Mouse (Mus musculus): ENCODE measurements around the gene Grk3. TPM values are rescaled to one million over a fixed set of nuclear protein-coding genes. Genes with fewer than 3 reads are reported as not detected.
A peak's percentile ranks its signal among the peaks of the same experiment; 100 is the strongest.

Gene Grk3
- polyA plus RNA-seq (2014; fragmentation: Nextera tagmentation; extraction: Ambion mirVana) = 18.5 and 21.2 TPM in 2 replicates

GRCm38 (mm10) chr5:113015236-113016061, at the start of gene Grk3:
Gene Grk3, minus strand, starts transcription at chr5:113015791.
- peak; percentile 72 for DNase-seq (ENCODE audit: low spot score)
- peak within 1 kb of the TSS; percentile 44 for H3K27ac ChIP-seq
- peak within 1 kb of the TSS; percentile 68 for H3K4me2 ChIP-seq (replicated peaks)
- H3K36me3 ChIP-seq (replicated peaks; ENCODE audit: control insufficient read depth, insufficient read depth) = no peaks in the 10 kb centered on the region
- 5% methylated on average over 30 of the region's 52 CpGs for WGBS
- no peaks in the 10 kb centered on the region for H3K27me3 ChIP-seq (ENCODE audit: control insufficient read depth, insufficient read depth, low read length)
- ATAC-seq (ENCODE audit: low FRiP score) = peak; percentile 61
- H3K9me3 ChIP-seq (ENCODE audit: control insufficient read depth, low read length) = no peaks in the 10 kb centered on the region
- peak within 1 kb of the TSS; percentile 81 for H3K9ac ChIP-seq
- H3K4me3 ChIP-seq (replicated peaks; ENCODE audit: low read length) = peak within 1 kb of the TSS; percentile 63
- peaks cover 21% of the 10 kb centered on the region for H3K4me1 ChIP-seq (replicated peaks; ENCODE audit: control insufficient read depth, insufficient read depth, low read length)

DNA sequence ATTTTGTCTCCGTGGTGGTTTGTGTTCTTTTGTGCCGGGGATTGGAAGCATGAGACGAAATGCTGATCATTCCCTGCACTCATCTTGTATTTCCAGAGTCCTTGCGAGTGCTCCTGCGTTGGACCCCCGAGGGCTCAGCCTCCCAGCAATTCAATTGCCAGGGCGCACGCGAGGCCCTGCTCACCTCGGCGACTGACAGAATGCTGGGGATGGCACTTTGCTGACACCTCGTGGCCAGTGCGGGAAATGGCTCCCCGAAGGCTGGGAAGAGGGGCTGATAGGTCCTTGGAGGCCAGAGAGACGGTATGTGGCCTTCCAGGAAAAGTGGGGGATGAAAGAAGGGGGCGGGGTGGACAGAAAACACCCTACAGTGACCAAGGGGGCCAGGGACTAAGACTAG, 38.7 kb upstream of the Grk3 start:
- ATAC-seq (ENCODE audit: low FRiP score) (peak; percentile 51), DNase-seq (ENCODE audit: low spot score) (peak; percentile 89)
- Histone ChIP-seq H3K36me3 (replicated peaks; ENCODE audit: control insufficient read depth, insufficient read depth) (no peaks in the 10 kb centered on the region), H3K27me3 (ENCODE audit: control insufficient read depth, insufficient read depth, low read length) (no peaks in the 10 kb centered on the region), H3K27ac (no peak overlapping the region), H3K4me1 (replicated peaks; ENCODE audit: control insufficient read depth, insufficient read depth, low read length) (0 out of 2 replicates have a peak, but pooled peaks cover 7% of the 10 kb centered on the region), H3K4me2 (replicated peaks) (no peak overlapping the region), H3K9ac (no peak overlapping the region), H3K4me3 (replicated peaks; ENCODE audit: low read length) (no peak overlapping the region), H3K9me3 (ENCODE audit: control insufficient read depth, low read length) (no peaks in the 10 kb centered on the region)
- WGBS = 3% methylated on average over 16 of the region's 16 CpGs

DNA sequence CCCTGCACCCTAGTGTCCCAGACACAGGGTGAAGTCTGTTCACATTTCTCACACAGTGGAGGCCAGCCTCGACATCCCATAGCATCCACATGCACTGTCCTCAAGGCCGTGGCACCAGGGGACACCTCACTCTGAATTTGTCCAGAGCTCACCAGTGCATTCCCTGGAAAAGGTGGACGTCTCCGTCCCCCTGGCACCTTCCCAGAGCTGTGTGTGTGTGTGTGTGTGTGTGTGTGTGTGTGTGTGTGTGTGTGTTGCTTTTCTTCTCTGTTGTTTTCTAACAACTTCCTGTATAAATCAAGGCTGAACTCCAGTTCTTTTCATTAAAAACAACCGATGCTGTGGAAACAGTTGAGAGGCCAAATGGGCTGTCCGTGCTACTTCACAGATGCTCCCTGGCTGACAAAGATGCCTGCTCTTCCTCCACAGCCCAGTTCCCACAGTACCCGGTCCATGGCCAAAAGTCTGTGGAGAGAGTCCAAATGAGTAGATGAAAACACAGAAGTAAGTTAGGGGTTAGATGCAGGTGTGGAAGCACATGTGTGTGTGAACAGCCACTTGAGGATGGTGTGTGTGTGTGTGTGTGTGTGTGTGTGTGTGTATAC, 35.1 kb upstream of the Grk3 start:
- WGBS = 66% methylated on average over 7 of the region's 7 CpGs
- no peak for DNase-seq (ENCODE audit: low spot score)
- 0 out of 2 replicates have a peak, but pooled peaks cover 7% of the 10 kb centered on the region for H3K4me1 ChIP-seq (replicated peaks; ENCODE audit: control insufficient read depth, insufficient read depth, low read length)
- H3K9me3 ChIP-seq (ENCODE audit: control insufficient read depth, low read length) = no peaks in the 10 kb centered on the region
- no peaks in the 10 kb centered on the region for H3K36me3 ChIP-seq (replicated peaks; ENCODE audit: control insufficient read depth, insufficient read depth)
- no peak for ATAC-seq (ENCODE audit: low FRiP score)
- no peak overlapping the region for H3K27ac ChIP-seq
- H3K9ac ChIP-seq = no peak overlapping the region
- no peak overlapping the region for H3K4me2 ChIP-seq (replicated peaks)
- H3K27me3 ChIP-seq (ENCODE audit: control insufficient read depth, insufficient read depth, low read length) = no peaks in the 10 kb centered on the region
- H3K4me3 ChIP-seq (replicated peaks; ENCODE audit: low read length) = no peak overlapping the region

- H3K4me2 ChIP-seq (replicated peaks) = no peak overlapping the region
- H3K27me3 ChIP-seq (ENCODE audit: control insufficient read depth, insufficient read depth, low read length) = no peaks in the 10 kb centered on the region
- H3K4me3 ChIP-seq (replicated peaks; ENCODE audit: low read length) = no peak overlapping the region
- ATAC-seq (ENCODE audit: low FRiP score) (no peak), DNase-seq (ENCODE audit: low spot score) (no peak)
- H3K9me3 ChIP-seq (ENCODE audit: control insufficient read depth, low read length) = no peaks in the 10 kb centered on the region
- H3K4me1 ChIP-seq (replicated peaks; ENCODE audit: control insufficient read depth, insufficient read depth, low read length) = 0 out of 2 replicates have a peak, but pooled peaks cover 7% of the 10 kb centered on the region
- H3K27ac ChIP-seq = no peak overlapping the region
- H3K36me3 ChIP-seq (replicated peaks; ENCODE audit: control insufficient read depth, insufficient read depth) = no peaks in the 10 kb centered on the region
- no peak overlapping the region for H3K9ac ChIP-seq
Measured at GRCm38 (mm10) chr5:113049876-113050275, 34.3 kb upstream of the Grk3 start.

DNA sequence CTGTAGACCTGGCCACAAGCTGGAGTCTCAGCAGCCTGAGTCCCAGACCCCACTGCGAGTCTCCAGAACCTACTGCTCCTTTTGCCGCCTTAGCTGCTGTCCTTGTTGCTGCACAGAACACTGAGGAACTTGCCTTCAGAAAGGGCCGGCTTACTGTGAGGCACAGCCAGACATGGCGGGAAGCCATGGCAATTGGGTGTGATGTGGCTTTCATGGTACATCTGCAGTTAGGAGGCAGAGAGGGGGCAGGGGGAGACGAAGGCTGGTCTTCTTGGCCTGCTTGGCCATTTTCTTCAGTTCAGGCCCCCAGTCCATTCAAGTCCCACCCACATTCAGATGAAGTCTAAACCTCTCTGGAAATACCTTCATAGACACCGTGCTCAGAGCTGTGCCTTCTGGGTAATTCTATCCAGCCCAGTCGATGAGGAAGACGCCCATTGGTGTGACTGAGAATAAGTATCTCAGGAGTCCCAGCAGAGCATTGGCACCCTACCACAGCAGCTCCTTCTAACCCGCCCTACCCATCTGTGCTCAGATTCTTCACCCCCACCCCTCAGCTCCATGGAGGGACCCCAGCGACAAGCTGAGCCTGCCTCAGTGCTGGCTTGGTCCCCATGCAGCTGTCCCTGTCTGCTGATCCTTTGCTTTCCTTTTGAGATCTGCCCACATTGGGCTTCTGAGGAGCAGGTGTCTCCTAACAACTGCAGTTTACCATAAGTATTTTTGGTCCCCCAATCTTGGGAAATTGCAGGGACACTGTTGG, 30.1 kb upstream of the Grk3 start:
- Histone ChIP-seq H3K4me1 (replicated peaks; ENCODE audit: control insufficient read depth, insufficient read depth, low read length) (peaks cover 21% of the 10 kb centered on the region; the same call in 1 of the 2 replicates), H3K9ac (no peak overlapping the region), H3K27ac (no peak overlapping the region), H3K4me2 (replicated peaks) (no peak overlapping the region), H3K36me3 (replicated peaks; ENCODE audit: control insufficient read depth, insufficient read depth) (no peaks in the 10 kb centered on the region), H3K9me3 (ENCODE audit: control insufficient read depth, low read length) (no peaks in the 10 kb centered on the region), H3K4me3 (replicated peaks; ENCODE audit: low read length) (no peak overlapping the region), H3K27me3 (ENCODE audit: control insufficient read depth, insufficient read depth, low read length) (no peaks in the 10 kb centered on the region)
- no peak for ATAC-seq (ENCODE audit: low FRiP score)
- no peak for DNase-seq (ENCODE audit: low spot score)
- 81% methylated on average over 10 of the region's 10 CpGs for WGBS

DNA sequence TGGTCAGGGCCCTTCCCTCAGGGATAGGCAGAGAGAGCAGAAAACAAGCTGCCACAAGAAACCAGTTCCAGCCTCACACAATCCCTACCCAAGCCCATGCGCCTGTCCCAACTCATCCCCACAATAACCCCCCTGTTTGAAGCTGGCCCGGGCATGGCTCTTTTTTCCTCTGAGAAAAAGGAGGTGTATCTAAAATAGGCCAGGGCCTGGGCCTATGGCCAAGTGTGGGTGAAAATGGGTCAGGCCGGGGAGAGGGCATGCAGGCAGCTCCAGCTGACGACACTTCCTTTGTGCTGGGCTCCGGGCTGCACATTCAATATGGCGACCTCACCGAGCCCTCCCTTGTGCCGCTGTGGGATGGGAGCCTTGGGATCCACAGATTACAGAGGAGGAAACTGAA, 27.9 kb upstream of the Grk3 start:
- H3K4me3 ChIP-seq (replicated peaks; ENCODE audit: low read length) = no peak overlapping the region
- H3K27me3 ChIP-seq (ENCODE audit: control insufficient read depth, insufficient read depth, low read length) = no peaks in the 10 kb centered on the region
- H3K9me3 ChIP-seq (ENCODE audit: control insufficient read depth, low read length) = no peaks in the 10 kb centered on the region
- no peaks in the 10 kb centered on the region for H3K36me3 ChIP-seq (replicated peaks; ENCODE audit: control insufficient read depth, insufficient read depth)
- DNase-seq (ENCODE audit: low spot score) = no peak
- 69% methylated on average over 8 of the region's 8 CpGs for WGBS
- H3K4me2 ChIP-seq (replicated peaks) = no peak overlapping the region
- H3K9ac ChIP-seq = no peak overlapping the region
- H3K4me1 ChIP-seq (replicated peaks; ENCODE audit: control insufficient read depth, insufficient read depth, low read length) = peaks cover 16% of the 10 kb centered on the region; the same call in 1 of the 2 replicates
- ATAC-seq (ENCODE audit: low FRiP score) = no peak
- 0 out of 2 replicates have a peak overlapping the region, but pooled peaks have one; percentile 16 for H3K27ac ChIP-seq

DNA sequence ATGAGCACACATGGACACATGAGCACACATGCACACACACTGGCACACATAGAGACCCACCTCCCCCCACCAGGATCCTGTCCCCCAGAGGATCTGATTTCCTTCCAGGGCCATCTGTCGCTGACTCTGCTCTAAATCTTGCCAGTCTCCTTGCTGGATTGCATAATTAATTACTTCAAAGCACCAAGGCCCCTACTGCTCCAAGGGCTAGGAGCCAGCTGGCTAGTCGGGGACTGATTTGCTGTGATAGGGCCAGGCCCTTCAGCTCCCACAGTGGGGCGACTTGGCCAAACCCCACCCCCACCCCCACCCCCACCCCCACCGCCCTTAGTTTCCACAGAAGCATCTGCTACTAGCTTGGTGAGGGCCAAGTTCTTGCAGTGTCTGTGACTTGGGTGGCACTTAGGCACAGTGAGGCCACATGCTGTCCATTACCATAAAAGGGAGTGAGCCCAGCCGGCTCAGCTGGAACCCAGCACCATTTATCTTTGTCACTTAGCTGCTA, 26.0 kb upstream of the Grk3 start:
- H3K27me3 ChIP-seq (ENCODE audit: control insufficient read depth, insufficient read depth, low read length) = no peaks in the 10 kb centered on the region
- peaks cover 16% of the 10 kb centered on the region; the same call in 1 of the 2 replicates for H3K4me1 ChIP-seq (replicated peaks; ENCODE audit: control insufficient read depth, insufficient read depth, low read length)
- H3K9me3 ChIP-seq (ENCODE audit: control insufficient read depth, low read length) = no peaks in the 10 kb centered on the region
- ATAC-seq (ENCODE audit: low FRiP score) (peak; percentile 92), DNase-seq (ENCODE audit: low spot score) (peak; percentile 74)
- H3K27ac ChIP-seq = peak overlapping the region; percentile 51; the same call in 1 of the 2 replicates
- no peaks in the 10 kb centered on the region for H3K36me3 ChIP-seq (replicated peaks; ENCODE audit: control insufficient read depth, insufficient read depth)
- H3K9ac ChIP-seq = no peak overlapping the region
- no peak overlapping the region for H3K4me3 ChIP-seq (replicated peaks; ENCODE audit: low read length)
- no peak overlapping the region for H3K4me2 ChIP-seq (replicated peaks)
- WGBS = 4% methylated on average over 5 of the region's 5 CpGs

DNA sequence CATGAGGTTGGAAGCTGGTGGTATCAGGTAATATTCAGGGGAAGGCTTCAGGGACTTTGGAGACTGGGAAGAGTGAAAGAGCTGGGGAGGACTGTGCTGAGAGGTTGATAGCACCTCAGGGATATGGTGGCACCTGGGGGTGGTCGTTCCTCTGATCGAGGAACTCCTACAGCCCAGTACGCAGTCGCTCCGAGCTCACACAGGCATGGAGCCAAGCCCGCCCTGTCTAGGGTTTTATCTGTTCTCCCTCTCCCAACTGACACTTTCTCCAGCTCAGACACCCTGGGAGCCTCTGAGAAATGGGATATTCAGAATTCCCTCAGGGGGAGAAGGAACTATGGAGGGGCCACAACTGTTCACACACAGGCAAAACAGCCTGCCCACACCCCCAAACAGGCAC, 25.2 kb upstream of the Grk3 start:
- Histone ChIP-seq H3K4me1 (replicated peaks; ENCODE audit: control insufficient read depth, insufficient read depth, low read length) (peaks cover 16% of the 10 kb centered on the region; the same call in 1 of the 2 replicates), H3K36me3 (replicated peaks; ENCODE audit: control insufficient read depth, insufficient read depth) (no peaks in the 10 kb centered on the region), H3K9ac (no peak overlapping the region), H3K4me3 (replicated peaks; ENCODE audit: low read length) (no peak overlapping the region), H3K27ac (peak overlapping the region; percentile 51), H3K4me2 (replicated peaks) (no peak overlapping the region), H3K27me3 (ENCODE audit: control insufficient read depth, insufficient read depth, low read length) (no peaks in the 10 kb centered on the region), H3K9me3 (ENCODE audit: control insufficient read depth, low read length) (no peaks in the 10 kb centered on the region)
- ATAC-seq (ENCODE audit: low FRiP score) (no peak), DNase-seq (ENCODE audit: low spot score) (no peak)
- 72% methylated on average over 6 of the region's 6 CpGs for WGBS

DNA sequence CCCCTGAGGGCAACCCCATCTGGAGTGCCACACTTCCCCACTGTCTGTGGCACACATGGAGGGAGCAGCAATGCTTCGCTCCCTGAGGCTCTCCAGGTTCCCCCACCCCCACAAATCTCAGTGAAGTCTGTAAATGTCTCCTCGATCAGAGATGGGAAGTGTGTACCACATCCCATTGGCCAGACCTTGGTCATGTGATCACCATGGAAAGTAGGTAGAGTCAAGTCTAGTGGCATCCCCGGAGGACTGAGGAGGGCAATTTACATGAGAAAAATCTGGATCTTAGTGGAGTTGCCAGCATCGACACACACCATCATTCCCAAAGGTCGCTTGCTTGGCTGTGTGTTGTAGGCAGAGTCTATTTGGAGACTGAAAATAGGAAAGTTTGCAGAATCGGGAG, 23.0 kb upstream of the Grk3 start:
- DNase-seq (ENCODE audit: low spot score) = no peak
- Histone ChIP-seq H3K27me3 (ENCODE audit: control insufficient read depth, insufficient read depth, low read length) (no peaks in the 10 kb centered on the region), H3K36me3 (replicated peaks; ENCODE audit: control insufficient read depth, insufficient read depth) (no peaks in the 10 kb centered on the region), H3K9ac (no peak overlapping the region), H3K9me3 (ENCODE audit: control insufficient read depth, low read length) (no peaks in the 10 kb centered on the region), H3K27ac (no peak overlapping the region), H3K4me1 (replicated peaks; ENCODE audit: control insufficient read depth, insufficient read depth, low read length) (peaks cover 29% of the 10 kb centered on the region; the same call in 1 of the 2 replicates), H3K4me2 (replicated peaks) (no peak overlapping the region), H3K4me3 (replicated peaks; ENCODE audit: low read length) (no peak overlapping the region)
- 71% methylated on average over 6 of the region's 6 CpGs for WGBS
- no peak for ATAC-seq (ENCODE audit: low FRiP score)

Data from hindbrain, embryonic 14.5 days (tissue).